Mouse (Mus musculus): ENCODE measurements at regions not wholly inside any gene's neighbourhood (a gene's known extent, or its start where the extent isn't known, plus 50 kb on each side); places are given as distances from the start of the nearest gene placed in this dataset.
"Not testable (repeated sequence)": the region's sequence is repeated elsewhere in the genome, so short reads cannot be mapped to it uniquely, and the experiment has no call there.

DNA sequence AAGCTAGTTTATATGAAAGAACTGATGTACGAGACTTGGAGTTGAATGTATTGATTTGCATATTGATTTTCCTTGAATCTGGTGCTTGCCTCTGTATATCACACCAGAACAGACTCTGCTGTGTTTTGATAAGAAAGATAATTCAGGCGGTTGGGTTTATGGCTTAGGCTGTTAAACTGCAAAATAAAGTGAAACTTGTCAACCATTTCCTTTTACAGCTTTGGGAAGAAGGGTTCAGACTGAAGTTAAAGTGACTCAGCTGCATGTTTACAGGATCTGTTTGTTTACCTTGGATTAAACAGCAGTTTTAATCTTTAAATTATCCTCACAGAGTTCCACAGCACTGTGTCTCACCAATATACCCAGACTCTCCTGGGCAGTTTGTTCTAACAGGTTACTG lies 381.3 kb downstream of the Edem1 start:
- TF ChIP-seq CTCF (IDR thresholded peaks at IDR 0.05; ENCODE audit: control insufficient read depth, insufficient read depth, insufficient replicate concordance, low read depth, low read length) (no peak), POLR2A (IDR thresholded peaks at IDR 0.05; ENCODE audit: control insufficient read depth, low read depth, low read length) (no peak)
- Histone ChIP-seq H3K4me3 (ENCODE audit: control insufficient read depth, low read depth, low read length) (no peak overlapping the region), H3K27ac (ENCODE audit: control insufficient read depth, insufficient read depth, low read depth, low read length) (no peak overlapping the region), H3K27me3 (ENCODE audit: control insufficient read depth, insufficient read depth, low read length) (no peaks in the 10 kb centered on the region), H3K36me3 (ENCODE audit: control insufficient read depth, insufficient read depth, low read length) (no peaks in the 10 kb centered on the region), H3K4me1 (ENCODE audit: control insufficient read depth, insufficient read depth, low read length) (no peaks in the 10 kb centered on the region)

DNA sequence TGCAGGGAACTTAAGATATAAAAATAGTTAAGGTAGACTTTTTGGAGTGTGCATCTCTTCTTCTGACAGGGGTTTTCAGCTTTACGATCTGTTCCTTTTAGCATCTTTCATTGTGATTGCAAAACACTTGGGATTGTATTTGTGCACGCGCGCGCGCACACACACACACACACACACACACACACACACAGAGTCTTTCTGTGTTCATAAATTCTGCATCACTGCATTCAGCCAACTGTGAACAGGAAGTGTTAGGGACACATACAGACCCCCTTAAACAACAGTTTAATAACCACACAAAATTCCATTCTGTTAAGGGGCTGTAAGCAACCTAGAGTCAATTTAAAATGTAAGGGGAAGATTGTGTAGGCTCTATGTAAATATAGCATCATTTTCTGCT lies 401.9 kb downstream of the Edem1 start:
- Histone ChIP-seq H3K36me3 (ENCODE audit: control insufficient read depth, insufficient read depth, low read length) (no peaks in the 10 kb centered on the region), H3K4me3 (ENCODE audit: control insufficient read depth, low read depth, low read length) (no peak overlapping the region), H3K4me1 (ENCODE audit: control insufficient read depth, insufficient read depth, low read length) (no peaks in the 10 kb centered on the region), H3K27ac (ENCODE audit: control insufficient read depth, insufficient read depth, low read depth, low read length) (no peak overlapping the region), H3K27me3 (ENCODE audit: control insufficient read depth, insufficient read depth, low read length) (no peaks in the 10 kb centered on the region)
- TF ChIP-seq CTCF (IDR thresholded peaks at IDR 0.05; ENCODE audit: control insufficient read depth, insufficient read depth, insufficient replicate concordance, low read depth, low read length) (no peak), POLR2A (IDR thresholded peaks at IDR 0.05; ENCODE audit: control insufficient read depth, low read depth, low read length) (no peak)

- Histone ChIP-seq H3K27me3 (ENCODE audit: control insufficient read depth, insufficient read depth, low read length) (no peaks in the 10 kb centered on the region), H3K36me3 (ENCODE audit: control insufficient read depth, insufficient read depth, low read length) (no peaks in the 10 kb centered on the region), H3K4me3 (ENCODE audit: control insufficient read depth, low read depth, low read length) (no peak overlapping the region), H3K27ac (ENCODE audit: control insufficient read depth, insufficient read depth, low read depth, low read length) (no peak overlapping the region), H3K4me1 (ENCODE audit: control insufficient read depth, insufficient read depth, low read length) (no peaks in the 10 kb centered on the region)
- no peak for TF ChIP-seq POLR2A (IDR thresholded peaks at IDR 0.05; ENCODE audit: control insufficient read depth, low read depth, low read length)
- no peak for TF ChIP-seq CTCF (IDR thresholded peaks at IDR 0.05; ENCODE audit: control insufficient read depth, insufficient read depth, insufficient replicate concordance, low read depth, low read length)
Measured at GRCm38 (mm10) chr6:109233426-109233825, 405.0 kb downstream of the Edem1 start.

DNA sequence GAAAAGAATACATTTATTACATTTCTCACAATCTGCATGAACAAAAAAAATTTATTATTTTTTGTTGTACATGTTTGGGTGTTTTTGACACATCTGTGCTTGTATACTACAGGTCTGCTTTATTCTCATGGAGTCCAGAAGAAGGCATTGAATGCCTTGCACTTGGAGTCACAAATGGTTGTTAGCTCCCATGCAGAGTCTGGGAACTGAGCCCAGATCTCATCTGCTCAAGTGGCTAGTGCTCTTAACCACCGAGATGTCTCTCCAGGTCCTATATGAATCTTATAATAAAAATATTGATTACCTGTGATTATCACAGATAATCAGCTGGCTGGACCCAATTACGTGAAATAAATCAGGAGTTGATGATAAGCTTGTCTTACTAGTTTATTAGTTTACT lies 417.2 kb downstream of the Edem1 start:
- Histone ChIP-seq H3K4me1 (ENCODE audit: control insufficient read depth, insufficient read depth, low read length) (no peaks in the 10 kb centered on the region), H3K27me3 (ENCODE audit: control insufficient read depth, insufficient read depth, low read length) (no peaks in the 10 kb centered on the region), H3K27ac (ENCODE audit: control insufficient read depth, insufficient read depth, low read depth, low read length) (no peak overlapping the region), H3K4me3 (ENCODE audit: control insufficient read depth, low read depth, low read length) (no peak overlapping the region), H3K36me3 (ENCODE audit: control insufficient read depth, insufficient read depth, low read length) (no peaks in the 10 kb centered on the region)
- TF ChIP-seq POLR2A (IDR thresholded peaks at IDR 0.05; ENCODE audit: control insufficient read depth, low read depth, low read length) (no peak), CTCF (IDR thresholded peaks at IDR 0.05; ENCODE audit: control insufficient read depth, insufficient read depth, insufficient replicate concordance, low read depth, low read length) (no peak)

DNA sequence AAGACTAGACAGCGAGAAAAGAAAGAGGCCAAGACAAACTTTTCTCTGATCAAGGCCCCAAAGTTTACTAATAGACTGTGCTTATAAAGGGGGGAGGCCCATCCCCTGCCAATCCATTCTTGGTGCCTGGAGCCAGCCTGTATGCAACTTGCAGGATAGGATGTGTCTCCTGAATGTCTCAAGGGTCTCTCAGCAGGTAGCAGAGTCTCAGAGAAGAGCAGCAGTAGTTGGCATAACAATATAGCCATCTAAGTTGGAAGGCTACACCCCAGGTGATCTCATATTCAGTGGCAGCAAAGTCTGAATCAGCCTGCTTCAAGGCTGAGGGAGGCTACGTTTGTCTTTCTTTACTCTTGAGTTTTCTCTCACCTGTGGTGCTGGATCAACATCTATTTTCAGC lies 418.1 kb downstream of the Edem1 start:
- not testable (repeated sequence) for H3K4me3 ChIP-seq (ENCODE audit: control insufficient read depth, low read depth, low read length); H3K27ac ChIP-seq (ENCODE audit: control insufficient read depth, insufficient read depth, low read depth, low read length); H3K36me3 ChIP-seq (ENCODE audit: control insufficient read depth, insufficient read depth, low read length); H3K4me1 ChIP-seq (ENCODE audit: control insufficient read depth, insufficient read depth, low read length); H3K27me3 ChIP-seq (ENCODE audit: control insufficient read depth, insufficient read depth, low read length)
